Mouse (Mus musculus) neutrophil, adult 59 days (primary cell): ENCODE measurements around the gene Wsb1. TPM values are rescaled to one million over a fixed set of nuclear protein-coding genes. Genes with fewer than 3 reads are reported as not detected.

Experiments used
- total RNA-seq, 2 experiments: library from RNA; stranded (reverse); gene quantifications; 1 replicate in 1 of 2; 2 replicates in 1 of 2; pipeline ENCODE4 v1.2.4; 2023

Wsb1 gene
- total RNA-seq = 100 to 1,000 TPM; 196 to 212 TPM

DNA sequence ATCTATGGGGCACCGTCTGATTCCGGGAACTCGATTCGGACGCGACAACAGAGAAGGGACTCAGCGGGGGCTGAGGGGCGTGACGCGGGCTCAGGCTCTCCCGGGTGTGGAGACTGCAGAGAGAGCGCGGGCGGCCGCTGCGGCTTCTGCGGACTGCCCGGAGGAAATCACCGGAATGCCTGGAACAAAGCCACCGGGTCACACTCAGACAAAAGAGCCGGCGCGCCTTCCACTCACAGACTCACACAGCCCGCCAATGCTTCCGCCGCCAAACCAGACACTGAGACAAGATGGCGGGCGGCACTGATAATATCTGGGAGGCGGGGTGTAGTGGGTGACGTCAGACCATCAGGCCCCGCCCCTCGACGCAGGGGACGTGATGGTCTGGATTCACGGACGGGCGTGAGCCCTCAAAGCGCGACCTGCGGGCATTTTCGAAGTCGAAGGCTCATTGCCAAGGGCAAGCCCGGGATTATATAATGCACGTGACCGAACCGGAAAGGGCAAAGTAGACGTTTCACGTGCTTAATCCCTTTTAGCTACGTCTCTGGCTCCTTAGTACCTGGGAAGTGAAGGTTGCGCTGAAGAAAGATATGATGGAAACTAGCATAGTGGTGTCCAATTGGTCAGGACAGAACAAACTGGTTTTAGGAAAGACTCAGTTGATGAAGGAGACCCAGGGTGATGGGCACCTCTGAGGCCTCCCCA, at the start of gene Wsb1:
Gene Wsb1 (minus strand): TSS at position 281 of the 708 bp plus-strand sequence.

DNA sequence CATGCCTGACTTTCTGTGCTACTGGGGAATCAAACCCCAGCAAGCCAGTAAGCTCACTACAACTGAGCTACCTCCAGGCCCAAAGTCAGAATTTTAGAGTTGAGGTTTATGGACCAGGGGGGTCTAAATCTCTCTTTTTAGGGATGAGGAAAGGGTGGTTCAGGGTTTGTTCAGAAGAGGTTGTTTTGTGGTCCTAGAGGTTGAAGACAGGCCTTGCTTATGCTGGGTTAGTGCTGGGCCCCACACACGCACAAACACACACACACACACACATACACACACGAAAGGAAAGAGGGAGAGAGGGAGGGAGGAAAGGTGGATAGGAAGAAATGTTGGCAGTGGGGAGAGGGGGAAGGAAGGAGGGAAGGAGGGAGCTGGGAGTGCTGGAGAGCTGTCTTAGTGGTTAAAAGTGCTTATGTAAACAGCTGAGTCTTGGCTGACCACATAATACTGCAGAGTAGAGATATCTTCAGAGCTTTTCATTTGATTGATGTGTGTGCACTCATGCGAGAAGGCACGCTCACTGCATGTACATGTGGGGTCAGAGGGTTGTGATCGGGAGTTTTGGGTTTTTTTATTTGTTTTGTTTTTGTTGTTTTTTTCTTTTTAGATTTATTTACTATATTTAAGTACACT, 42.5 kb upstream of the Wsb1 start, which contains the start of gene Gm9964:
Gene Gm9964 (minus strand): TSS at position 51 of the 636 bp plus-strand sequence.

Other genes starting within 250 kb of the Wsb1 start
- 10 to 100 TPM; 28.6 to 28.9 TPM for gene Ksr1, start 108.3 kb downstream of the Wsb1 start, total RNA-seq
- 1 to 10 TPM; 1.7 TPM for gene Gm9964, start 42.2 kb upstream of the Wsb1 start, total RNA-seq
- 10 to 100 TPM; 28.5 to 29.1 TPM for gene Nf1, start 85.0 kb upstream of the Wsb1 start, total RNA-seq
- gene Omg, start 249.4 kb upstream of the Wsb1 start, total RNA-seq = 1 to 10 TPM in 1 of 2 experiments, under 1 TPM in 1; 0.56 to 1.3 TPM